Mouse (Mus musculus) thymus, adult 2 months (tissue): ENCODE data around the gene Rad52. TPM values are rescaled to one million over a fixed set of nuclear protein-coding genes. Genes with fewer than 3 reads are reported as not detected.

Source experiments
- DNase-seq: peaks from one replicate; pipeline ENCODE4 v3.0.0; 2021
- H3K27ac ChIP-seq: fragments of 200-500 bp; 2 replicates; pipeline ENCODE4 v1.5.1; 2012; ENCODE audit warnings: low read length, control low read depth; ENCODE audit not compliant: control insufficient read depth, insufficient read depth
- H3K27me3 ChIP-seq: fragments of 200-500 bp; 2 replicates; pipeline ENCODE4 v1.6.1; 2012; ENCODE audit warnings: mild to moderate bottlenecking, low read length, moderate library complexity, mixed read lengths; ENCODE audit not compliant: control insufficient read depth, insufficient read depth
- H3K36me3 ChIP-seq: fragments of 200-500 bp; 2 replicates; pipeline ENCODE4 v1.6.1; 2012; ENCODE audit warnings: mild to moderate bottlenecking, low read length, moderate library complexity; ENCODE audit not compliant: control insufficient read depth, insufficient read depth
- H3K4me1 ChIP-seq: fragments of 200-500 bp; replicated peaks from 2 replicates; pipeline ENCODE4 v1.6.1; 2012; ENCODE audit warnings: low read length; ENCODE audit not compliant: control insufficient read depth, insufficient read depth
- H3K4me3 ChIP-seq: fragments of 200-500 bp; 2 replicates; pipeline ENCODE4 v1.5.1; 2012; ENCODE audit warnings: mild to moderate bottlenecking, low read length, control low read depth, moderate library complexity; ENCODE audit not compliant: control insufficient read depth, insufficient read depth
- CTCF ChIP-seq: fragments of 200-500 bp; IDR thresholded peaks from 2 replicates; pipeline ENCODE4 v1.5.1; 2012; ENCODE audit warnings: mild to moderate bottlenecking, control low read depth, low read length, moderate library complexity, borderline replicate concordance; ENCODE audit not compliant: control insufficient read depth, poor library complexity, insufficient read depth; ENCODE audit errors: extremely low read depth
- POLR2A ChIP-seq: fragments of 200-500 bp; IDR thresholded peaks from 2 replicates; pipeline ENCODE4 v1.6.1; 2012; ENCODE audit warnings: mild to moderate bottlenecking, low read length, control low read depth, moderate library complexity; ENCODE audit not compliant: control insufficient read depth, poor library complexity, insufficient read depth; ENCODE audit errors: extremely low read depth
- WGBS: fragments of 180-500 bp; shearing (Covaris S2); methylation state at CpG from one replicate; pipeline ENCODE4 v1.1.7; 2018; 5-methylcytosine and 5-hydroxymethylcytosine counted together
- polyA plus RNA-seq: library from polyadenylated mRNA; depleted of rRNA; stranded (reverse); fragments of >200 nt; gene quantifications from 2 replicates; pipeline ENCODE4 v1.2.3, GENCODE M21; 2012; rRNA removed

The Rad52 gene
- polyA plus RNA-seq = 74.1 and 74.5 TPM in 2 replicates

- 2% methylated on average over 67 of the region's 67 CpGs for WGBS
- no peaks in the 10 kb centered on the region for H3K27me3 ChIP-seq
- H3K36me3 ChIP-seq = no peaks in the 10 kb centered on the region
- peak within 1 kb of the TSS; percentile 89 for H3K4me3 ChIP-seq
- H3K27ac ChIP-seq = peak within 1 kb of the TSS; percentile 27; the same call in 1 of the 2 replicates
- peak; percentile 55; the same call in 1 of the 2 replicates for TF ChIP-seq POLR2A
- TF ChIP-seq CTCF = no peak
- no peaks in the 10 kb centered on the region for H3K4me1 ChIP-seq
- DNase-seq = peak; percentile 88
These were observed at the start of gene Rad52 for GRCm38 (mm10) chr6:119902204-119903080. TSS of gene Rad52 (plus strand) at chr6:119902698.

GRCm38 (mm10) chr6:119854156-119854555, 48.3 kb upstream of the Rad52 start:
- no peak for DNase-seq
- Histone ChIP-seq H3K36me3 (no peaks in the 10 kb centered on the region), H3K4me3 (no peak overlapping the region), H3K27ac (no peak overlapping the region), H3K27me3 (no peaks in the 10 kb centered on the region), H3K4me1 (no peaks in the 10 kb centered on the region)
- TF ChIP-seq POLR2A (no peak), CTCF (no peak)
- 78% methylated on average over 2 of the region's 2 CpGs for WGBS

GRCm38 (mm10) chr6:119855471-119855870, 47.0 kb upstream of the Rad52 start:
- no peak for TF ChIP-seq CTCF
- no peak for TF ChIP-seq POLR2A
- WGBS = 93% methylated on average over 4 of the region's 4 CpGs
- no peak for DNase-seq

GRCm38 (mm10) chr6:119860236-119860635, 42.3 kb upstream of the Rad52 start:
- no peaks in the 10 kb centered on the region for H3K27me3 ChIP-seq
- H3K27ac ChIP-seq = no peak overlapping the region
- H3K4me1 ChIP-seq = no peaks in the 10 kb centered on the region
- DNase-seq = no peak
- WGBS = 99% methylated on average over 2 of the region's 2 CpGs
- no peaks in the 10 kb centered on the region for H3K36me3 ChIP-seq
- H3K4me3 ChIP-seq = no peak overlapping the region
- no peak for TF ChIP-seq CTCF
- no peak for TF ChIP-seq POLR2A

More at GRCm38 (mm10) chr6:119855471-119855870, 47.0 kb upstream of the Rad52 start:
- H3K4me1 ChIP-seq = no peaks in the 10 kb centered on the region
- no peaks in the 10 kb centered on the region for H3K36me3 ChIP-seq
- no peaks in the 10 kb centered on the region for H3K27me3 ChIP-seq
- no peak overlapping the region for H3K27ac ChIP-seq
- no peak overlapping the region for H3K4me3 ChIP-seq

GRCm38 (mm10) chr6:119861519-119861918, 41.0 kb upstream of the Rad52 start:
- 96% methylated on average over 8 of the region's 8 CpGs for WGBS
- Histone ChIP-seq H3K36me3 (no peaks in the 10 kb centered on the region), H3K4me1 (no peaks in the 10 kb centered on the region), H3K27me3 (no peaks in the 10 kb centered on the region), H3K4me3 (no peak overlapping the region), H3K27ac (no peak overlapping the region)
- DNase-seq = no peak
- TF ChIP-seq CTCF = no peak
- TF ChIP-seq POLR2A = no peak

GRCm38 (mm10) chr6:119864341-119865034, 38.0 kb upstream of the Rad52 start:
- TF ChIP-seq POLR2A = no peak
- TF ChIP-seq CTCF = no peak
- H3K36me3 ChIP-seq = no peaks in the 10 kb centered on the region
- H3K4me1 ChIP-seq = no peaks in the 10 kb centered on the region
- H3K27me3 ChIP-seq = no peaks in the 10 kb centered on the region
- H3K4me3 ChIP-seq = no peak overlapping the region
- H3K27ac ChIP-seq = no peak overlapping the region
- no peak for DNase-seq
- 95% methylated on average over 11 of the region's 11 CpGs for WGBS

GRCm38 (mm10) chr6:119883151-119883550, 19.3 kb upstream of the Rad52 start:
- 64% methylated on average over 7 of the region's 7 CpGs for WGBS
- H3K4me3 ChIP-seq = no peak overlapping the region
- H3K27ac ChIP-seq = no peak overlapping the region
- H3K36me3 ChIP-seq = no peaks in the 10 kb centered on the region
- TF ChIP-seq POLR2A (no peak), CTCF (no peak)
- H3K4me1 ChIP-seq = peaks cover 2% of the 10 kb centered on the region; the same call in 1 of the 2 replicates
- no peaks in the 10 kb centered on the region for H3K27me3 ChIP-seq
- DNase-seq = no peak
